28 mouse cellular contexts compared by ENCODE assay signal in the genomic region with DNA sequence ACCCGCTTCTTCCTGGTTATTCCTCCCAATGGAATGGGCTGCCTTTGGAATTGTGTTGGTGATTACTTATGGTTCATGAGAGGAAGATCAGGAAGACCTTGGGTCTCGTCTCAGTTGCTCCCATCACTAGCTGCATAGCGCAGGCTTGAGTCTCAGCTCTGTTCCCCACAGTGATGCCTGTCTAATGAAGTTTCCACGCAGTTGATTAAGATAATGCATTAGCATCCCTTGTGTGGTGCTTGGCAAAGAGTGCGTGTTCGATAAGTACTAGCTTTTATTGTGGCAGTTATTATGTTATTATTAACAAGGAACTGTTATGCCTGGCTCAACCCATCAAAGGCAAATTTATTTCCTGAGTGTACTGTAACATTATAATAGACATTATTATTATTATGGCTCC.
"Had no signal": no experiment of that assay in that cellular context is flagged by ENCODE, and none has a peak within 500 bp of the region (broad histone marks: within the 10 kb centered on the region; RNA-seq: fewer than 3 reads in every experiment).

No protein-coding gene starts in this region.

- ATAC-seq: forebrain, embryonic 13.5 days; forebrain, embryonic 14.5 days; forebrain, embryonic 15.5 days; forebrain, embryonic 16.5 days; forebrain, postnatal 0 days had no signal

- DNase-seq: cerebellum, adult 2 months; cerebellum, adult 8-10 months; cerebellum, adult 9-10 months; cerebellum, adult 9-11 months; cerebellum, postnatal 10 days; cerebellum, postnatal 14 days; cerebellum, postnatal 25 days; cerebellum, postnatal 36 days; embryo, embryonic 11 days; forebrain, postnatal 0 days; gastrocnemius, adult 2 months; gastrocnemius, postnatal 10 days; gastrocnemius, postnatal 14 days; gastrocnemius, postnatal 25 days; gastrocnemius, postnatal 36 days; heart, adult 11 months; heart, adult 18-20 months had no signal

- H3K9ac ChIP-seq: embryonic facial prominence, embryonic 12.5 days; embryonic facial prominence, embryonic 13.5 days; embryonic facial prominence, embryonic 15.5 days; forebrain, embryonic 12.5 days; forebrain, embryonic 13.5 days; forebrain, embryonic 15.5 days; forebrain, postnatal 0 days had no signal

- H3K27ac ChIP-seq: embryonic facial prominence, embryonic 10.5 days; embryonic facial prominence, embryonic 12.5 days; embryonic facial prominence, embryonic 13.5 days; embryonic facial prominence, embryonic 15.5 days; forebrain, embryonic 10.5 days; forebrain, embryonic 12.5 days; forebrain, embryonic 13.5 days; forebrain, embryonic 15.5 days; gastrocnemius, adult 2 months had no signal

- H3K4me3 ChIP-seq: embryonic facial prominence, embryonic 10.5 days; embryonic facial prominence, embryonic 12.5 days; embryonic facial prominence, embryonic 13.5 days; embryonic facial prominence, embryonic 15.5 days; erythroblast, embryonic 14.5 days; forebrain, embryonic 10.5 days; forebrain, embryonic 12.5 days; forebrain, embryonic 13.5 days; forebrain, embryonic 15.5 days; gastrocnemius, adult 2 months had no signal

- H3K27me3 ChIP-seq: embryonic facial prominence, embryonic 12.5 days; embryonic facial prominence, embryonic 13.5 days; embryonic facial prominence, embryonic 15.5 days; forebrain, embryonic 12.5 days; forebrain, embryonic 13.5 days; forebrain, embryonic 15.5 days had no signal

- H3K9me3 ChIP-seq: embryonic facial prominence, embryonic 10.5 days; embryonic facial prominence, embryonic 12.5 days; embryonic facial prominence, embryonic 13.5 days; embryonic facial prominence, embryonic 15.5 days; forebrain, embryonic 10.5 days; forebrain, embryonic 12.5 days; forebrain, embryonic 13.5 days; forebrain, embryonic 15.5 days had no signal

- H3K4me1 ChIP-seq: embryonic facial prominence, embryonic 12.5 days; embryonic facial prominence, embryonic 15.5 days; forebrain, embryonic 10.5 days; forebrain, embryonic 12.5 days; forebrain, embryonic 13.5 days; forebrain, embryonic 15.5 days had no signal

- H3K36me3 ChIP-seq: embryonic facial prominence, embryonic 10.5 days; embryonic facial prominence, embryonic 12.5 days; embryonic facial prominence, embryonic 13.5 days; embryonic facial prominence, embryonic 15.5 days; forebrain, embryonic 10.5 days; forebrain, embryonic 12.5 days; forebrain, embryonic 15.5 days had no signal

- H3K4me2 ChIP-seq: embryonic facial prominence, embryonic 12.5 days; embryonic facial prominence, embryonic 13.5 days; embryonic facial prominence, embryonic 15.5 days; forebrain, embryonic 12.5 days; forebrain, embryonic 13.5 days; forebrain, embryonic 15.5 days had no signal
